7 mouse cellular contexts compared by ENCODE assay signal in genomic region chr17:21679273-21680018, GRCm38 (mm10). TPM values are rescaled to one million over a fixed set of nuclear protein-coding genes. Genes with fewer than 3 reads are reported as not detected.
DNase-seq lines count a peak whose midpoint lies in the region; ATAC-seq lines count a peak whose summit lies in the region.

No protein-coding gene starts in this region.

- no peaks in the 10 kb centered on the region for H3K27me3 ChIP-seq in intestine, embryonic 16.5 days (replicated peaks; ENCODE audit: control insufficient read depth, insufficient read depth, low read length)
- H3K27me3 ChIP-seq in midbrain, embryonic 11.5 days (ENCODE audit: control insufficient read depth, insufficient read depth, low read length) = no peaks in the 10 kb centered on the region

- 5% methylated on average over 9 of the region's 9 CpGs for WGBS in intestine, embryonic 16.5 days
- 4% methylated on average over 9 of the region's 9 CpGs for whole genome bisulfite sequencing in midbrain, embryonic 11.5 days

- H3K4me1 ChIP-seq in intestine, embryonic 16.5 days (ENCODE audit: control insufficient read depth, insufficient read depth, low read length) = no peaks in the 10 kb centered on the region
- H3K4me1 ChIP-seq in midbrain, embryonic 11.5 days (ENCODE audit: control insufficient read depth, insufficient read depth, low read length) = no peaks in the 10 kb centered on the region

- peak overlapping the region; percentile 79 for H3K27ac ChIP-seq in intestine, embryonic 16.5 days (ENCODE audit: low read length)
- H3K27ac ChIP-seq in midbrain, embryonic 11.5 days (ENCODE audit: low read depth, low read length) = 0 out of 2 replicates have a peak overlapping the region, but pooled peaks have one; percentile 35

- peak; percentile 88 for DNase-seq in adrenal gland, adult 8-10 months
- peak; percentile 86 for DNase-seq in embryo, embryonic 9.5 days (ENCODE audit: extremely low spot score)
- peak; percentile 59 to 78 for DNase-seq in gastrocnemius, postnatal 4 days (ENCODE audit: low spot score in 2 of 2)
- peak; percentile 75 to 81 for DNase-seq in left cerebral cortex, postnatal 36 days (ENCODE audit: low spot score in 2 of 2)
- peak; percentile 94 for DNase-seq in midbrain, embryonic 11.5 days (ENCODE audit: low spot score, missing footprints)
- DNase-seq in skeletal muscle tissue, adult 2 months (ENCODE audit: low read depth, low spot score) = peak; percentile 79

- H3K4me3 ChIP-seq in intestine, embryonic 16.5 days (ENCODE audit: low read length) = peak overlapping the region; percentile 53
- H3K4me3 ChIP-seq in midbrain, embryonic 11.5 days (ENCODE audit: low read depth, low read length) = peak overlapping the region; percentile 41

- ATAC-seq in intestine, embryonic 16.5 days = peak; percentile 100
- peak; percentile 100 for ATAC-seq in midbrain, embryonic 11.5 days (ENCODE audit: low FRiP score)

- peak overlapping the region; percentile 59 for H3K9ac ChIP-seq in intestine, embryonic 16.5 days (ENCODE audit: low read depth, low read length)
- peak overlapping the region; percentile 34 for H3K9ac ChIP-seq in midbrain, embryonic 11.5 days (ENCODE audit: low read length)

- H3K36me3 ChIP-seq in intestine, embryonic 16.5 days (ENCODE audit: control insufficient read depth, insufficient read depth, low read length) = no peaks in the 10 kb centered on the region
- no peaks in the 10 kb centered on the region for H3K36me3 ChIP-seq in midbrain, embryonic 11.5 days (ENCODE audit: control insufficient read depth, insufficient read depth, low read length)

- H3K4me2 ChIP-seq in intestine, embryonic 16.5 days (ENCODE audit: low read depth, low read length) = peak overlapping the region; percentile 49
- H3K4me2 ChIP-seq in midbrain, embryonic 11.5 days = peak overlapping the region; percentile 40

- intact Hi-C loops in left cerebral cortex, postnatal 36 days (cut with DNase I) = no loop called here

- no peaks in the 10 kb centered on the region for H3K9me3 ChIP-seq in intestine, embryonic 16.5 days (ENCODE audit: control insufficient read depth, low read length)
- H3K9me3 ChIP-seq in midbrain, embryonic 11.5 days (ENCODE audit: control insufficient read depth, low read length) = no peaks in the 10 kb centered on the region

RNA-seq across cellular contexts. Expression of gene Gm10226, which starts 12.2 kb away (rescaled TPM):
- total RNA-seq in adrenal gland, adult 8-10 months (2022) = 1 to 10 TPM in 3 of 4 experiments, not detected in 1; 2.9 to 7.5 (median 6.9) TPM
- 1 to 10 TPM; 4.3 to 5.2 TPM for total RNA-seq in gastrocnemius, postnatal 4 days (2021)
- polyA plus RNA-seq in intestine, embryonic 16.5 days (2015; fragmentation: Nextera tagmentation; extraction: Ambion mirVana) = 4.8 and 6.0 TPM in 2 replicates
- 1 to 10 TPM; 6.5 to 9.0 TPM for total RNA-seq in left cerebral cortex, postnatal 36 days (2021)
- polyA plus RNA-seq in midbrain, embryonic 11.5 days (2014; fragmentation: Nextera tagmentation; extraction: Ambion mirVana) = 18.2 and 19.4 TPM in 2 replicates

RNA-seq across cellular contexts. Expression of gene Zfp760, which starts 28.1 kb away (rescaled TPM):
- total RNA-seq in adrenal gland, adult 8-10 months (2022) = 1 to 10 TPM; 6.3 to 8.3 (median 7.9) TPM
- 1 to 10 TPM; 4.7 to 5.2 TPM for total RNA-seq in gastrocnemius, postnatal 4 days (2021)
- 5.9 TPM in 2 replicates for polyA plus RNA-seq in intestine, embryonic 16.5 days (2015; fragmentation: Nextera tagmentation; extraction: Ambion mirVana)
- 1 to 10 TPM; 6.8 to 9.5 TPM for total RNA-seq in left cerebral cortex, postnatal 36 days (2021)
- polyA plus RNA-seq in midbrain, embryonic 11.5 days (2014; fragmentation: Nextera tagmentation; extraction: Ambion mirVana) = 25.5 and 27.2 TPM in 2 replicates

RNA-seq across cellular contexts. Expression of gene Zfp983, which starts 29.0 kb away (rescaled TPM):
- 10 to 100 TPM in 2 of 4 experiments, 1 to 10 TPM in 2; 8.2 to 13.5 (median 10.0) TPM for total RNA-seq in adrenal gland, adult 8-10 months (2022)
- 1 to 10 TPM; 3.2 to 4.4 TPM for total RNA-seq in gastrocnemius, postnatal 4 days (2021)
- 3.4 and 3.9 TPM in 2 replicates for polyA plus RNA-seq in intestine, embryonic 16.5 days (2015; fragmentation: Nextera tagmentation; extraction: Ambion mirVana)
- total RNA-seq in left cerebral cortex, postnatal 36 days (2021) = 10 to 100 TPM; 10.6 to 12.1 TPM
- 8.5 and 9.5 TPM in 2 replicates for polyA plus RNA-seq in midbrain, embryonic 11.5 days (2014; fragmentation: Nextera tagmentation; extraction: Ambion mirVana)

RNA-seq across cellular contexts. Expression of gene Zfp229, which starts 51.1 kb away (rescaled TPM):
- 10 to 100 TPM in 3 of 4 experiments, 1 to 10 TPM in 1; 9.9 to 13.9 (median 12.5) TPM for total RNA-seq in adrenal gland, adult 8-10 months (2022)
- 10 to 100 TPM in 1 of 2 experiments, 1 to 10 TPM in 1; 6.7 to 11.1 TPM for total RNA-seq in gastrocnemius, postnatal 4 days (2021)
- 3.4 and 4.0 TPM in 2 replicates for polyA plus RNA-seq in intestine, embryonic 16.5 days (2015; fragmentation: Nextera tagmentation; extraction: Ambion mirVana)
- 1 to 10 TPM; 3.4 to 3.5 TPM for total RNA-seq in left cerebral cortex, postnatal 36 days (2021)
- polyA plus RNA-seq in midbrain, embryonic 11.5 days (2014; fragmentation: Nextera tagmentation; extraction: Ambion mirVana) = 8.7 and 10.9 TPM in 2 replicates

Comparison
In these comparisons a context has a peak if more than half of its experiments do, and no peak if none do; other contexts are left out.
1. Peak in every context shown above with its lines: DNase-seq, ATAC-seq, H3K4me3 ChIP-seq and H3K27ac ChIP-seq.